Mouse (Mus musculus): Measurements from ENCODE around the gene Lsm10.

The Lsm10 gene

GRCm38 (mm10) chr4:126118651-126119050 is 22.2 kb downstream of the Lsm10 start:
- in situ Hi-C loops (cut with MboI, MseI): no loop called here

- in situ Hi-C loops (cut with MboI, MseI): no loop called here
These were observed 22.6 kb downstream of the Lsm10 start for GRCm38 (mm10) chr4:126119051-126119450.

GRCm38 (mm10) chr4:126120052-126120451 is 23.6 kb downstream of the Lsm10 start:
- in situ Hi-C loops (cut with MboI, MseI): no loop called here

GRCm38 (mm10) chr4:126120506-126120905 is 24.1 kb downstream of the Lsm10 start:
- in situ Hi-C loops (cut with MboI, MseI): no loop called here

- in situ Hi-C loops (cut with MboI, MseI): no loop called here
These were observed 27.1 kb downstream of the Lsm10 start for GRCm38 (mm10) chr4:126123309-126124040.

GRCm38 (mm10) chr4:126130502-126130901 is 34.1 kb downstream of the Lsm10 start:
- in situ Hi-C loops (cut with MboI, MseI): no loop called here

- in situ Hi-C loops (cut with MboI, MseI): no loop called here
These were observed 35.1 kb downstream of the Lsm10 start for GRCm38 (mm10) chr4:126131290-126132121.

- in situ Hi-C loops (cut with MboI, MseI): no loop called here
These were observed 36.3 kb downstream of the Lsm10 start for GRCm38 (mm10) chr4:126132636-126133264.

GRCm38 (mm10) chr4:126134236-126134635 is 37.8 kb downstream of the Lsm10 start:
- in situ Hi-C loops (cut with MboI, MseI): no loop called here

- in situ Hi-C loops (cut with MboI, MseI): no loop called here
These were observed 38.2 kb downstream of the Lsm10 start for GRCm38 (mm10) chr4:126134639-126135038.

- in situ Hi-C loops (cut with MboI, MseI): no loop called here
These were observed 41.4 kb downstream of the Lsm10 start for GRCm38 (mm10) chr4:126137773-126138172.

- in situ Hi-C loops (cut with MboI, MseI): no loop called here
These were observed 44.6 kb downstream of the Lsm10 start for GRCm38 (mm10) chr4:126141021-126141420.

- in situ Hi-C loops (cut with MboI, MseI): no loop called here
These were observed 49.0 kb downstream of the Lsm10 start for GRCm38 (mm10) chr4:126145396-126145795.

GRCm38 (mm10) chr4:126146974-126147532 is 50.6 kb downstream of the Lsm10 start:
- in situ Hi-C loops (cut with MboI, MseI): no loop called here

- in situ Hi-C loops (cut with MboI, MseI): no loop called here
These were observed 51.2 kb downstream of the Lsm10 start, which contains the start of gene Eva1b for GRCm38 (mm10) chr4:126147533-126148160. Gene Eva1b, plus strand, starts transcription at chr4:126147744.
